Mouse (Mus musculus) MEL (cell line): ENCODE data around the gene Gm10401. TPM values are rescaled to one million over a fixed set of nuclear protein-coding genes. Genes with fewer than 3 reads are reported as not detected.

Source experiments
- DNase-seq: peaks from one replicate; pipeline ENCODE4 v3.0.0; 2011; ENCODE audit warnings: low read depth, low spot score
- H3K27ac ChIP-seq: 2 replicates; pipeline ENCODE4 v1.5.1; 2012; ENCODE audit warnings: low read depth, mild to moderate bottlenecking, control low read depth, low read length, moderate library complexity; ENCODE audit not compliant: control insufficient read depth
- H3K27me3 ChIP-seq, 2 experiments: fragments of 150-350 bp in 1 of 2; sonication (generic) in 1 of 2; 2 replicates each; pipeline ENCODE4 v1.6.1; 2012; ENCODE audit warnings: low read length in 2 of 2, mild to moderate bottlenecking in 2 of 2, improper control_type of control experiment in 1 of 2, moderate library complexity in 1 of 2; ENCODE audit not compliant: insufficient read depth in 2 of 2, control insufficient read depth in 1 of 2
- H3K36me3 ChIP-seq, 2 experiments: 2 replicates each; pipeline ENCODE4 v1.6.1; 2012 to 2014; ENCODE audit warnings: low read length in 2 of 2, improper control_type of control experiment in 1 of 2, inconsistent platforms in 1 of 2, mild to moderate bottlenecking in 1 of 2; ENCODE audit not compliant: insufficient read depth in 2 of 2, control insufficient read depth in 1 of 2
- H3K4me1 ChIP-seq, 2 experiments: fragments of 150-350 bp in 1 of 2; sonication (generic) in 1 of 2; 2 replicates each; pipeline ENCODE4 v1.6.1; 2012; ENCODE audit warnings: low read length in 2 of 2, improper control_type of control experiment in 1 of 2, mild to moderate bottlenecking in 1 of 2; ENCODE audit not compliant: insufficient read depth in 2 of 2, control insufficient read depth in 1 of 2
- H3K4me3 ChIP-seq, 2 experiments: fragments of 150-350 bp in 1 of 2; sonication (generic) in 1 of 2; 2 replicates each; pipeline ENCODE4 v1.5.1; 2012; ENCODE audit warnings: low read depth in 2 of 2, low read length in 2 of 2, mild to moderate bottlenecking in 2 of 2, moderate library complexity in 2 of 2, control low read depth in 1 of 2, improper control_type of control experiment in 1 of 2; ENCODE audit not compliant: control insufficient read depth in 1 of 2, insufficient read depth in 1 of 2
- H3K79me2 ChIP-seq: 2 replicates; pipeline ENCODE4 v1.6.1; 2012; ENCODE audit warnings: mild to moderate bottlenecking, low read length, moderate library complexity; ENCODE audit not compliant: control insufficient read depth, poor library complexity, insufficient read depth
- H3K9ac ChIP-seq: 2 replicates; pipeline ENCODE4 v1.6.1; 2012; ENCODE audit warnings: low read depth, mild to moderate bottlenecking, control low read depth, low read length, moderate library complexity; ENCODE audit not compliant: control insufficient read depth, poor library complexity, severe bottlenecking
- H3K9me3 ChIP-seq: fragments of 150-350 bp; sonication (generic); replicated peaks from 2 replicates; pipeline ENCODE4 v1.6.1; 2012; ENCODE audit warnings: mild to moderate bottlenecking, low read length, improper control_type of control experiment, moderate library complexity; ENCODE audit not compliant: insufficient read depth
- E2F4 ChIP-seq: IDR thresholded peaks from 2 replicates; pipeline ENCODE4 v1.6.1; 2011; ENCODE audit warnings: low read depth, low read length, improper control_type of control experiment, borderline replicate concordance
- ELF1 ChIP-seq: IDR thresholded peaks from 2 replicates; pipeline ENCODE4 v1.6.1; 2014; ENCODE audit warnings: low read depth, mild to moderate bottlenecking, inconsistent platforms, low read length, improper control_type of control experiment, moderate library complexity
- KAT2A ChIP-seq: conservative IDR thresholded peaks from 2 replicates; pipeline ENCODE4 v1.6.1; 2012; ENCODE audit warnings: low read depth, low read length, improper control_type of control experiment, inconsistent platforms
- MAZ ChIP-seq: IDR thresholded peaks from 2 replicates; pipeline ENCODE4 v1.6.1; 2012; ENCODE audit warnings: low read depth, mild to moderate bottlenecking, inconsistent platforms, low read length, improper control_type of control experiment
- MXI1 ChIP-seq: IDR thresholded peaks from 2 replicates; pipeline ENCODE4 v1.6.1; 2011; ENCODE audit warnings: mild to moderate bottlenecking, low read depth, low read length, improper control_type of control experiment
- POLR2AphosphoS2 ChIP-seq: IDR thresholded peaks from 2 replicates; pipeline ENCODE4 v1.6.1; 2011; ENCODE audit warnings: low read length, improper control_type of control experiment
- SIN3A ChIP-seq: IDR thresholded peaks from 2 replicates; pipeline ENCODE4 v1.6.1; 2012; ENCODE audit warnings: low read length, improper control_type of control experiment, inconsistent platforms
- TBP ChIP-seq: IDR thresholded peaks from 2 replicates; pipeline ENCODE4 v1.8.0; 2011; ENCODE audit warnings: low read depth, low read length, improper control_type of control experiment
- UBTF ChIP-seq: IDR thresholded peaks from 2 replicates; pipeline ENCODE4 v1.6.1; 2012; ENCODE audit warnings: low read depth, mild to moderate bottlenecking, inconsistent platforms, low read length, improper control_type of control experiment, moderate library complexity, borderline replicate concordance; ENCODE audit not compliant: insufficient read depth
- ZMIZ1 ChIP-seq: IDR thresholded peaks from 2 replicates; pipeline ENCODE4 v1.6.1; 2012; ENCODE audit warnings: low read depth, mild to moderate bottlenecking, inconsistent platforms, low read length, improper control_type of control experiment, moderate library complexity
- polyA plus RNA-seq, 2 experiments: library from polyadenylated mRNA; stranded (reverse) in 1 of 2; unstranded in 1 of 2; fragments of >175 nt in 1 of 2; fragments of >200 nt in 1 of 2; gene quantifications; 2 replicates each; pipeline versions ENCODE4 v1.2.1 to v1.2.4; 2012; ENCODE audit warnings: low replicate concordance in 2 of 2, low read depth in 1 of 2; ENCODE audit not compliant: insufficient read length in 2 of 2, insufficient read depth in 1 of 2, missing spikeins in 1 of 2
- total RNA-seq: library from RNA; depleted of rRNA; stranded (reverse); fragments of 300-350 nt; gene quantifications from 2 replicates; pipeline ENCODE4 v1.2.3, GENCODE M21; 2012

Gene Gm10401
- total and polyA plus RNA-seq, 3 experiments: 0.56 to 3.5 TPM; not detected in 1

GRCm38 (mm10) chr5:115143552-115143951, 45.5 kb upstream of the Gm10401 start:
- Histone ChIP-seq H3K9me3 (no peaks in the 10 kb centered on the region), H3K4me3 (no peak overlapping the region), H3K4me1 (no peaks in the 10 kb centered on the region), H3K27me3 (no peaks in the 10 kb centered on the region), H3K27ac (no peak overlapping the region), H3K79me2 (no peaks in the 10 kb centered on the region), H3K36me3 (peaks cover 0 to 7% of the 10 kb centered on the region in 2 experiments; a peak in 2 of 4 replicates), H3K9ac (no peak overlapping the region)
- peak; percentile 20; the same call in 1 of the 2 replicates for TF ChIP-seq POLR2AphosphoS2
- no peak for TF ChIP-seq ELF1
- DNase-seq: no peak

DNA sequence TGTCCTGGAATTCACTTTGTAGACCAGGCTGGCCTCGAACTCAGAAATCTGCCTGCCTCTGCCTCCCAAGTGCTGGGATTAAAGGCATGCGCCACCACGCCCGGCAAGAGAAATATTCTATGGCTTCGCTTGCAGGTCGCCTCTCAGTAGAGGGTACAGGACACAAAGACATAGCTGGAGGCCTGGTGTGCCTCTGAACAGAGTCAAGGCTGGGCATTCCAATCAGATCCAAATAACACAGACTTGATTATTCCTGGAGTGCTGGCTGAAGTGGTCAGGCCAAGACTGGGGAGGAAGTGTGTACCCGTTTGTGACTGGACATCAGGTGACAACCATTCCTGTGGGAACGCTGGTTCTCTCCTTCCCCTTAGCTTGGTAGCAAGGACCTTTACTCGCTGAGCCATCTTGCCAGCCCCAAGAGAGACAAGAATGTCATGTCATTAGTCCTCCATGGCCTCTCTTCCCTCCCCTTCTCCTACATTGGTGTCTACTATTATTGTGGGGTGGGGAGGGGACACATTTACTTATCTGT, 44.1 kb upstream of the Gm10401 start:
- DNase-seq: no peak
- H3K27me3 ChIP-seq: no peaks in the 10 kb centered on the region
- no peak overlapping the region for H3K27ac ChIP-seq
- H3K79me2 ChIP-seq: no peaks in the 10 kb centered on the region
- no peaks in the 10 kb centered on the region for H3K4me1 ChIP-seq
- TF ChIP-seq E2F4: no peak
- no peak for TF ChIP-seq MAZ
- TF ChIP-seq SIN3A: no peak
- no peak for TF ChIP-seq KAT2A
- no peak for TF ChIP-seq TBP
- TF ChIP-seq UBTF: no peak
- H3K4me3 ChIP-seq: no peak overlapping the region
- peaks cover 0 to 2% of the 10 kb centered on the region in 2 experiments; a peak in 2 of 4 replicates for H3K36me3 ChIP-seq
- no peak overlapping the region for H3K9ac ChIP-seq
- no peaks in the 10 kb centered on the region for H3K9me3 ChIP-seq

GRCm38 (mm10) chr5:115140726-115141125, 42.6 kb upstream of the Gm10401 start:
- H3K36me3 ChIP-seq: no peaks in the 10 kb centered on the region
- no peak for DNase-seq
- TF ChIP-seq MXI1 (no peak), ZMIZ1 (no peak), POLR2AphosphoS2 (peak; percentile 6; the same call in 1 of the 2 replicates), SIN3A (no peak)
- no peak overlapping the region for H3K27ac ChIP-seq
- no peaks in the 10 kb centered on the region for H3K9me3 ChIP-seq
- H3K9ac ChIP-seq: no peak overlapping the region
- no peaks in the 10 kb centered on the region for H3K79me2 ChIP-seq
- no peaks in the 10 kb centered on the region for H3K27me3 ChIP-seq
- no peaks in the 10 kb centered on the region for H3K4me1 ChIP-seq
- H3K4me3 ChIP-seq: no peak overlapping the region
